Mouse (Mus musculus) olfactory bulb, adult 2 months (tissue): ENCODE measurements around the gene Dcaf11.

Experiments
- CTCF ChIP-seq: fragments of 200-500 bp; IDR thresholded peaks from 2 replicates; pipeline ENCODE4 v1.5.1; 2012; ENCODE audit warnings: low read depth, mild to moderate bottlenecking, low read length, moderate library complexity; ENCODE audit not compliant: insufficient read depth
- POLR2A ChIP-seq: fragments of 200-500 bp; IDR thresholded peaks from 2 replicates; pipeline ENCODE4 v1.6.1; 2012; ENCODE audit warnings: mild to moderate bottlenecking, low read depth, low read length, moderate library complexity; ENCODE audit not compliant: insufficient read depth

DNA sequence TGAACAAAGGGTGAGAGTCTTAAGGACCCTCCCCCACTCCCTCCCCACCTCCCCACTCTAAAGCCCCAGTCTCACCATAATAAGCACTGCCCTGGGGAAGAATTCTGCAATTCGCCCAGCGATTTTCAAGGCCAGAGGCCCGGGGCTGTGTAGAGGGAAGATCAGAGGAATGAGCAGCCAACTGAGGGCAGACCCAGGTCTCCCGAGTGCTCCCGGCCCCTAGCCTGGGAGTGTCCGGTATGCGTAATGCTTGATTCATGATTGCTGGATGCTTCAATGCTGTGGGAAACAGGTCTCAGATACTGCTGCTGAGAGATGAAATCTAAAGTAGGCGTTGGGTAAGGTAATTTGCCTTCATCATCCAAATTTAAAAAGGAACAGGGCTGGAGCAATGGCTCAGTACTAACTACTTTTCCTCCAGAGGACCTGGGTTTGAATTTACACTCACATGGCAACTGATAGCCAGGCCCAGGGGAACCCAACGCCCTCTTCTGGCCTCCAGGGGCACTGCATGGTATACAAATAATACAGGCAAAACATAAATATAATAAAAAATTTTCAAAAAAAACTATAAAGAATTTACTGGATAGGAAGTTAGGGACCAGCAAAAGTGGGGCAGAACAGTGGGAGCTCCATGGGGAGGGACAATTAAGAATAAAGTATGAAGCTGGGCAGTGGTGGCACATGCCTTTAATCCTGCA is 22.3 kb downstream of the Dcaf11 start:
- TF ChIP-seq POLR2A (no peak), CTCF (no peak)
